Mouse (Mus musculus) liver, adult 2 months (tissue): ENCODE data around the gene 5730596B20Rik. TPM values are rescaled to one million over a fixed set of nuclear protein-coding genes. Genes with fewer than 3 reads are reported as not detected.

Source experiments
- DNase-seq: peaks from one replicate; pipeline ENCODE4 v3.0.0-alpha.2; 2011; ENCODE audit warnings: low read depth, low spot score; ENCODE audit errors: extremely low read depth
- H3K27ac ChIP-seq: fragments of 200-500 bp; replicated peaks from 2 replicates; pipeline ENCODE4 v1.5.1; 2012; ENCODE audit warnings: low read depth, mild to moderate bottlenecking, control low read depth, inconsistent platforms, low read length; ENCODE audit not compliant: insufficient read depth
- H3K27me3 ChIP-seq: fragments of 200-500 bp; 2 replicates; pipeline ENCODE4 v1.6.1; 2012; ENCODE audit warnings: mild to moderate bottlenecking, moderate library complexity, low read length, inconsistent platforms; ENCODE audit not compliant: control insufficient read depth, insufficient read depth
- H3K36me3 ChIP-seq: fragments of 200-500 bp; 2 replicates; pipeline ENCODE4 v1.6.1; 2012; ENCODE audit warnings: low read length, inconsistent platforms; ENCODE audit not compliant: control insufficient read depth, insufficient read depth
- H3K4me1 ChIP-seq: fragments of 200-500 bp; 2 replicates; pipeline ENCODE4 v1.6.1; 2011; ENCODE audit warnings: low read length; ENCODE audit not compliant: control insufficient read depth, insufficient read depth
- H3K4me3 ChIP-seq: fragments of 200-500 bp; 2 replicates; pipeline ENCODE4 v1.5.1; 2011; ENCODE audit warnings: low read depth, mild to moderate bottlenecking, control low read depth, low read length, moderate library complexity; ENCODE audit not compliant: insufficient read depth
- H3K79me2 ChIP-seq: fragments of 200-500 bp; 2 replicates; pipeline ENCODE4 v1.6.1; 2012; ENCODE audit warnings: inconsistent platforms, mild to moderate bottlenecking, low read length, moderate library complexity; ENCODE audit not compliant: control insufficient read depth, insufficient read depth
- H3K9ac ChIP-seq: fragments of 200-500 bp; 2 replicates; pipeline ENCODE4 v1.6.1; 2012; ENCODE audit warnings: low read depth, mild to moderate bottlenecking, control low read depth, inconsistent platforms, low read length
- CTCF ChIP-seq: fragments of 200-500 bp; IDR thresholded peaks from 2 replicates; pipeline ENCODE4 v1.5.1; 2011; ENCODE audit warnings: low read depth, low read length, control low read depth
- POLR2A ChIP-seq: fragments of 200-500 bp; IDR thresholded peaks from 2 replicates; pipeline ENCODE4 v1.6.1; 2011; ENCODE audit warnings: low read length, control low read depth; ENCODE audit not compliant: insufficient read depth; ENCODE audit errors: extremely low read depth
- WGBS: fragments of 180-500 bp; shearing (Covaris S2); methylation state at CpG from one replicate; pipeline ENCODE4 v1.1.7; 2018; 5-methylcytosine and 5-hydroxymethylcytosine counted together
- polyA plus RNA-seq: library from polyadenylated mRNA; depleted of rRNA; stranded (reverse); fragments of >200 nt; gene quantifications from 2 replicates; pipeline ENCODE4 v1.2.3, GENCODE M21; 2012
- total RNA-seq: library from RNA; depleted of rRNA; stranded (reverse); fragments of >200 nt; gene quantifications from 2 replicates; pipeline ENCODE4 v1.2.3, GENCODE M21; 2014

5730596B20Rik gene
- total and polyA plus RNA-seq, 2 experiments = 0.02 to 0.09 TPM

DNA sequence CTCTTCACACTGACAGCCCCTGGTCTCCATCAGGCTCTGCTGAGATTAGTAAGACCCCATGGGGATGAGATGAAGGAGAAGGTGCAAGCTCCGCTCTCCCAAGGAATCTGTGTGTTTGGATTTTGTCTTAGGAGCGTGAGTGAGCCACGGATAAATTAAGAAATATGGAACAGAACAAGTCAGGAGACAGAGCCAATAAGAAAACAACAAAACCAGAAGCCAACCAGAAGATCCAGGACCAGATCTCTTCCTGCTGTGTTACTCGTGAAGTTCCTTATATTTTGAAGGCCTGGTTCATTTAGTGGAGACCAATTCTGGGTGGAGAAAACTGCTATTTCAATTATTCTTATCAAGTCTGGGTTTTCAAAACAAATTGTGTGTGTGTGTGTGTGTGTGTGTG is 25.7 kb upstream of the 5730596B20Rik start:
- Histone ChIP-seq H3K79me2 (no peaks in the 10 kb centered on the region), H3K9ac (no peak overlapping the region), H3K4me1 (no peaks in the 10 kb centered on the region), H3K4me3 (no peak overlapping the region), H3K27ac (no peak overlapping the region), H3K27me3 (peaks cover 3% of the 10 kb centered on the region; the same call in 1 of the 2 replicates), H3K36me3 (no peaks in the 10 kb centered on the region)
- 39% methylated on average over 4 of the region's 4 CpGs for WGBS
- no peak for DNase-seq
- TF ChIP-seq POLR2A (no peak), CTCF (no peak)

DNA sequence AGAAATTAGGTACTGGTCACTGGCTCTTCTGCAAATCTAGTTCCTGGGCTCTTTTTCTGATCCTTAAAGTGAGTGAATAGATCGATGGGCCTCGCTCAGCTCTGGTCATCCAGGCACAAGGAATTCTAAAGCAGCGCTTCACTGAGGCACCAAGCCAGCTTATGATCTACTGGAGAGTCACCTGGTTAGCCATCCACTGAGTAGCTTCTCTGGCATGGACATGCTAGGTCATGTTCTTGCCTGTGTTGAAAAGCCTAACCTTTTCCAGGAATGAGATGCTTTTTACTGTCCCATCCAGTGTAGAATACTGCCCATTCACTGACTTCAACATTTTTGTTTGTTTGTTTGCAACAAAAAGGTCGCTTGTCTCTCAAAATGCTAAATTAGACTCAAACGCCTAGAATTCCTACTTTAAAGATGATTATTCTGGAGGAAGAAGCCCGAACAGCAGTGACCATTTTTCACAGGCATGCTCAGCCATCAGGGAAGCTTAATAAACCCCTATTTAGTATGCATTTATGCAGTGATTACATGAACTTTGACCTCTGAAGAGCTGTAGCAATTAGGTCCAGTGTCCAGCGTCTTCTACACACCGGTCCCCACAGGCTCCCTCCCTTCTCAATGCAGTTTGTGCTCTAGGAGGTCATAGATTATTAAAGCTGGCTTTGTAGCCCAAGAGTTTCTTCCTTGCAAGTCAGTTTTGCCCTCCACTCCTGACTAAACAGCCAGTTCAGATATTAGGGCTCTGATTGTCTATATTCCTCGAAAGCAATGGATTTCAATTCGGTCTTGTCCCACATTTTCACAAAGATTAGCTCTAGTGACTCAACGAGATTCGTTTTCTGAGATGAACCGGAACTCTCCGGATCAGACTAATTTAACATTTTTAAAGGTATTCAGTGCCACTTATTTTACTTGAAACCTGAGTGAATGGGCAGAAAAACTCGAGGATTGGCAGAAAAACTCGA is 24.8 kb upstream of the 5730596B20Rik start:
- H3K27me3 ChIP-seq = peaks cover 6% of the 10 kb centered on the region; the same call in 1 of the 2 replicates
- no peaks in the 10 kb centered on the region for H3K79me2 ChIP-seq
- no peak for DNase-seq
- H3K36me3 ChIP-seq = no peaks in the 10 kb centered on the region
- TF ChIP-seq POLR2A (no peak), CTCF (no peak)
- H3K9ac ChIP-seq = no peak overlapping the region
- WGBS = 24% methylated on average over 16 of the region's 16 CpGs
- no peak overlapping the region for H3K4me3 ChIP-seq
- no peaks in the 10 kb centered on the region for H3K4me1 ChIP-seq
- H3K27ac ChIP-seq = no peak overlapping the region

DNA sequence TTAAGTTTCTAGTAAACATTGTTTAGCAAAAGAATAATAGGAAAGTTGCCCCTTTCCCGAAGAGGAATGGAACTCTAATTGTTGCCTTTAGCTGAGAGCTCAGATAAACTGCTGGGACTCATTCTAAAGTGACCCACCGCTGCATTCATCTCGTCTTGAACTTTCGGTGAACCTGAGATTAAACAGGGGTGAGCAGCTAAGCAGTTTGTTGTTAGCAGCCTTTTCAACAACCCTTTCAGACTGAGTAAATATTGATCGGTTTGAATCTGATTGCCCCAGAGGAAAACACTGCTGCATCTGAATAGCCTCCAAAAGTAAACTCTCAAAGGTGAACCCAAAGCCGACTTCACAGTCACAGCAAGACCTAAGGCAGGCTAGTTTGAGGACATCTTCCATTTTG is 24.0 kb upstream of the 5730596B20Rik start:
- WGBS = 18% methylated on average over 6 of the region's 6 CpGs

DNA sequence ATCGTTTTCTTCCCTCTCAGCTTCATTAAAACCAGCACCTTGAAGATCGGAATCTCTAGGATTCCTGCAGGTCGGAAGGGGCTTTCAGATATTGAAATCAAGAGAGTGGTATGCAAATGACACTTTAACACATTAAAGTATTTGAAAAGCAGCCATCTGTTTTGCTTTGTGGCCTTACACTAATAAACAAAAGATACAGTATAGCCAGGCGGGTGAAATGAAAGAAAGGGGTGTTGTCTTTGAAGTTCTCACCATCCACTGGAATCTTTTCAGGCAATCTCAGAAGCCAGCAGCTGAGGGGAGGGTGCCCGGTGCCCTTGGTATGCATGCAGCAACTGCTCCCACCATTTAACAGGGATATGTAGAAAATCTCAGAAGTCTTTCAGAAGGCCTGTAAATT is 23.3 kb upstream of the 5730596B20Rik start:
- Histone ChIP-seq H3K79me2 (no peaks in the 10 kb centered on the region), H3K4me3 (no peak overlapping the region), H3K4me1 (no peaks in the 10 kb centered on the region), H3K36me3 (no peaks in the 10 kb centered on the region), H3K27ac (no peak overlapping the region), H3K27me3 (peaks cover 12% of the 10 kb centered on the region; the same call in 1 of the 2 replicates), H3K9ac (no peak overlapping the region)
- DNase-seq = no peak
- 34% methylated on average over 5 of the region's 5 CpGs for WGBS
- no peak for TF ChIP-seq CTCF
- no peak for TF ChIP-seq POLR2A

More for the DNA sequence above, 24.0 kb upstream of the 5730596B20Rik start:
- Histone ChIP-seq H3K79me2 (no peaks in the 10 kb centered on the region), H3K4me3 (no peak overlapping the region), H3K36me3 (no peaks in the 10 kb centered on the region), H3K4me1 (no peaks in the 10 kb centered on the region), H3K9ac (no peak overlapping the region), H3K27me3 (peaks cover 12% of the 10 kb centered on the region; the same call in 1 of the 2 replicates), H3K27ac (no peak overlapping the region)
- DNase-seq = peak; percentile 25
- TF ChIP-seq CTCF (no peak), POLR2A (no peak)

DNA sequence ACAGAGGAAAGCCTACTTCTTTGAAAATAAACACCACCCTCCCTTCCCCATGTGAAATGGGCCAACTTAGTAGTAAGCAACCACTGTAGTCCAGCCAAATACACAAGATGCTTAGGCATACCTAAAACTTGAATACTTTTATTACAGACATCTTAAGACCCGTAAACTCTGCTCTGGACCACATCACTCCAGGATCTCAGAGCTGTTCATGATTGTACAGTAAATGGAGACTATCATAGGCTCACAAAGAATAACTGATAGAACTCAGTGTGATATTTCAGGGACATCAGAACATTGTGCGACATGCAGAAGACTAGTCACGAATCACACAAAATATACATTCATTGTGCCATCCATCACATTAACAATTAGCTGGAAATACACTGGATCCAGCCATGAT is 21.8 kb upstream of the 5730596B20Rik start:
- Histone ChIP-seq H3K4me3 (no peak overlapping the region), H3K27me3 (peaks cover 12% of the 10 kb centered on the region; the same call in 1 of the 2 replicates), H3K36me3 (no peaks in the 10 kb centered on the region), H3K79me2 (no peaks in the 10 kb centered on the region), H3K27ac (no peak overlapping the region), H3K4me1 (no peaks in the 10 kb centered on the region), H3K9ac (no peak overlapping the region)
- TF ChIP-seq CTCF = no peak
- no peak for TF ChIP-seq POLR2A
- no peak for DNase-seq
- WGBS = 59% methylated on average over 3 of the region's 3 CpGs
